In genomic region chr7:3290257-3291033, GRCm38 (mm10) we compare ENCODE assay signal across 8 mouse cellular contexts. TPM values are rescaled to one million over a fixed set of nuclear protein-coding genes. Genes with fewer than 3 reads are reported as not detected.
DNase-seq lines count a peak whose midpoint lies in the region; ATAC-seq lines count a peak whose summit lies in the region.

No protein-coding gene starts in this region.

- peak; percentile 97 for DNase-seq in ZHBTc4 (ENCODE audit: low read depth, low spot score)
- DNase-seq in cerebellum, postnatal 36 days, result peak; percentile 77 to 83
- peak; percentile 95 for DNase-seq in gastrocnemius, adult 8-10 months (ENCODE audit: low spot score in 2 of 2)
- DNase-seq in hindlimb bud, embryonic 11.5 days (ENCODE audit: extremely low spot score, low read depth, low spot score), result peak; percentile 79
- DNase-seq in left cerebral cortex, adult 8-10 months (ENCODE audit: low spot score in 2 of 2), result peak; percentile 61 to 92
- DNase-seq in right cerebral cortex, adult 18-20 months, result peak; percentile 90
- peak; percentile 79 for DNase-seq in urinary bladder, postnatal 10 days (ENCODE audit: low spot score)

- ATAC-seq in megakaryocyte, adult 5-6 weeks (ENCODE audit: poor library complexity, severe bottlenecking), result peak; percentile 76

RNA-seq across cellular contexts. Expression of gene Prkcg, which starts 1.5 kb away (rescaled TPM):
- total RNA-seq in gastrocnemius, adult 8-10 months (2022), result under 1 TPM; 0.29 to 0.94 (median 0.67) TPM
- 100 to 1,000 TPM; 228 to 253 (median 241) TPM for total RNA-seq in left cerebral cortex, adult 8-10 months (2022)
- 1.3 and 1.6 TPM in 2 replicates for total RNA-seq in megakaryocyte, adult 5-6 weeks (2015)
- 0.81 and 0.92 TPM in 2 replicates for total RNA-seq in megakaryocyte, adult 5-6 weeks (2017)

RNA-seq across cellular contexts. Expression of gene Myadm, which starts 1.6 kb away (rescaled TPM):
- 10 to 100 TPM; 11.7 to 19.2 (median 14.7) TPM for total RNA-seq in gastrocnemius, adult 8-10 months (2022)
- 10 to 100 TPM; 42.1 to 50.5 (median 47.1) TPM for total RNA-seq in left cerebral cortex, adult 8-10 months (2022)
- 246 and 261 TPM in 2 replicates for total RNA-seq in megakaryocyte, adult 5-6 weeks (2015)
- 75.7 and 78.5 TPM in 2 replicates for total RNA-seq in megakaryocyte, adult 5-6 weeks (2017)

RNA-seq across cellular contexts. Expression of gene Nlrp12, which starts 40.9 kb away (rescaled TPM):
- total RNA-seq in gastrocnemius, adult 8-10 months (2022), result not detected
- total RNA-seq in left cerebral cortex, adult 8-10 months (2022), result not detected
- 3.9 and 4.0 TPM in 2 replicates for total RNA-seq in megakaryocyte, adult 5-6 weeks (2015)
- 7.5 and 7.8 TPM in 2 replicates for total RNA-seq in megakaryocyte, adult 5-6 weeks (2017)

RNA-seq across cellular contexts. Expression of gene Cacng7, which starts 42.3 kb away (rescaled TPM):
- total RNA-seq in gastrocnemius, adult 8-10 months (2022), result 10 to 100 TPM in 3 of 4 experiments, 1 to 10 TPM in 1; 8.5 to 16.4 (median 13.6) TPM
- total RNA-seq in left cerebral cortex, adult 8-10 months (2022), result 100 to 1,000 TPM; 173 to 194 (median 181) TPM
- not detected in 2 replicates for total RNA-seq in megakaryocyte, adult 5-6 weeks (2015)
- total RNA-seq in megakaryocyte, adult 5-6 weeks (2017), result not detected in 2 replicates

Comparison
In these comparisons a context has a peak if more than half of its experiments do, and no peak if none do; other contexts are left out.
1. Peak in every context shown above with its lines: DNase-seq and ATAC-seq.
2. RNA of gene Prkcg, which starts 1.5 kb away (total RNA-seq): 228 to 253 TPM in left cerebral cortex, adult 8-10 months; 0.81 to 1.6 TPM in megakaryocyte, adult 5-6 weeks and 0.29 to 0.94 TPM in gastrocnemius, adult 8-10 months; every median in the first group is over 10 times any median in the second.
3. RNA of gene Nlrp12, which starts 40.9 kb away (total RNA-seq): 3.9 to 7.8 TPM in megakaryocyte, adult 5-6 weeks; not detected in gastrocnemius, adult 8-10 months and not detected in left cerebral cortex, adult 8-10 months; every median in the first group is over 4 times any median in the second.